Comparison of ENCODE assay signal across 8 mouse cellular contexts in genomic region chr9:50660431-50660830, GRCm38 (mm10). TPM values are rescaled to one million over a fixed set of nuclear protein-coding genes. Genes with fewer than 3 reads are reported as not detected.
A peak's percentile ranks its signal among the peaks of the same experiment; 100 is the strongest.
DNase-seq lines count a peak whose midpoint lies in the region; TF ChIP-seq lines count a peak whose summit lies in the region.

No protein-coding gene starts in this region.

- in situ Hi-C loops in ES-E14 (cut with MboI; ENCODE audit: low sequenced_read_pairs in 2 of 2, unreplicated experiment in 2 of 2), result no loop called here

- peak overlapping the region; percentile 18; the same call in 1 of the 2 replicates for H3K27ac ChIP-seq in ES-E14 (ENCODE audit: insufficient read depth, low read depth, low read length, poor library complexity, severe bottlenecking)

- peaks cover 2% of the 10 kb centered on the region; the same call in 1 of the 2 replicates for H3K36me3 ChIP-seq in ES-E14 (ENCODE audit: control insufficient read depth, insufficient read depth, low read length, poor library complexity, severe bottlenecking)

- peak; percentile 6 for DNase-seq in 3T3-L1 (ENCODE audit: low read depth, low spot score)
- no peak for DNase-seq in ES-E14 (ENCODE audit: low read depth, low spot score)
- DNase-seq in embryo, embryonic 10 days (ENCODE audit: low spot score), result peak; percentile 49
- peak; percentile 17 for DNase-seq in heart, adult 8-10 months (ENCODE audit: low spot score)
- peak; percentile 78 for DNase-seq in kidney, adult 9 months
- peak; percentile 10 for DNase-seq in lung, postnatal 10 days
- DNase-seq in right cerebral cortex, postnatal 36 days (ENCODE audit: low spot score in 2 of 2), result peak; percentile 11
- DNase-seq in urinary bladder, adult 2 months (ENCODE audit: low spot score), result no peak

- H3K4me1 ChIP-seq in ES-E14 (ENCODE audit: control insufficient read depth in 2 of 2, insufficient read depth in 2 of 2, low read length in 2 of 2, poor library complexity in 1 of 2), result peaks cover 2% of the 10 kb centered on the region in 2 experiments; a peak in 1 of 4 replicates

- peak overlapping the region; percentile 3 to 100; a peak in 2 of 4 replicates for H3K4me3 ChIP-seq in ES-E14 (ENCODE audit: insufficient read depth in 1 of 2, low read depth in 1 of 2, low read length in 2 of 2, poor library complexity in 1 of 2, severe bottlenecking in 1 of 2)

- no peak overlapping the region for H3K9ac ChIP-seq in ES-E14 (ENCODE audit: insufficient read depth, low read depth, low read length, poor library complexity, severe bottlenecking)

- H3K9me3 ChIP-seq in ES-E14 (ENCODE audit: control insufficient read depth, insufficient read depth, low read depth, low read length), result no peaks in the 10 kb centered on the region

TF ChIP-seq in ES-E14, 5 proteins besides CTCF, POLR2A, EP300 and RAD21:
- TF ChIP-seq HCFC1 (IDR thresholded peaks at IDR 0.05; ENCODE audit: borderline replicate concordance, insufficient read depth, low read length), result no peak
- 0 out of 2 replicates have a peak, but pooled peaks have one; percentile 17 for TF ChIP-seq ZNF384 (IDR thresholded peaks at IDR 0.05; ENCODE audit: low read depth, low read length)

RNA-seq across cellular contexts. Expression of gene Dlat, which starts 0.9 kb away (rescaled TPM):
- 43.4 and 46.3 TPM in 2 replicates for total RNA-seq in ES-E14 (2012; rRNA removed)
- total RNA-seq in heart, adult 8-10 months (2022), result 100 to 1,000 TPM; 333 to 412 (median 402) TPM
- 42.8 and 43.1 TPM in 2 replicates for polyA plus RNA-seq in urinary bladder, adult 2 months (2012; rRNA removed)

RNA-seq across cellular contexts. Expression of gene Nkapd1, which starts 43.2 kb away (rescaled TPM):
- total RNA-seq in ES-E14 (2012; rRNA removed), result 16.1 and 17.8 TPM in 2 replicates
- total RNA-seq in heart, adult 8-10 months (2022), result 10 to 100 TPM; 10.7 to 13.4 (median 11.9) TPM
- 13.2 and 13.9 TPM in 2 replicates for polyA plus RNA-seq in urinary bladder, adult 2 months (2012; rRNA removed)

RNA-seq across cellular contexts. Expression of gene Pih1d2, which starts 43.3 kb away (rescaled TPM):
- total RNA-seq in ES-E14 (2012; rRNA removed), result 2.3 and 3.3 TPM in 2 replicates
- total RNA-seq in heart, adult 8-10 months (2022), result under 1 TPM; 0.38 to 0.63 (median 0.53) TPM
- polyA plus RNA-seq in urinary bladder, adult 2 months (2012; rRNA removed), result 2.1 and 2.5 TPM in 2 replicates

RNA-seq across cellular contexts. Expression of gene Timm8b, which starts 56.7 kb away (rescaled TPM):
- total RNA-seq in ES-E14 (2012; rRNA removed), result 133 and 179 TPM in 2 replicates
- total RNA-seq in heart, adult 8-10 months (2022), result 100 to 1,000 TPM; 264 to 310 (median 279) TPM
- 181 and 191 TPM in 2 replicates for polyA plus RNA-seq in urinary bladder, adult 2 months (2012; rRNA removed)

RNA-seq across cellular contexts. Expression of gene Sdhd, which starts 56.8 kb away (rescaled TPM):
- total RNA-seq in ES-E14 (2012; rRNA removed), result 160 and 168 TPM in 2 replicates
- total RNA-seq in heart, adult 8-10 months (2022), result 100 to 1,000 TPM; 662 to 705 (median 698) TPM
- 154 and 189 TPM in 2 replicates for polyA plus RNA-seq in urinary bladder, adult 2 months (2012; rRNA removed)

Comparison
In these comparisons a context has a peak if more than half of its experiments do, and no peak if none do; other contexts are left out.
1. DNase-seq: peak in 3T3-L1 (single experiment), embryo, embryonic 10 days (single experiment), heart, adult 8-10 months (single experiment), kidney, adult 9 months (single experiment), lung, postnatal 10 days (single experiment) and right cerebral cortex, postnatal 36 days (2 of 2); none in ES-E14 (single experiment) and urinary bladder, adult 2 months (single experiment).